Mouse (Mus musculus): ENCODE data around the gene Trex2. TPM values are rescaled to one million over a fixed set of nuclear protein-coding genes. Genes with fewer than 3 reads are reported as not detected.
A peak's percentile ranks its signal among the peaks of the same experiment; 100 is the strongest.

Trex2 gene
- polyA plus RNA-seq, 1 experiment from 2014 or later = 12.5 TPM

- Histone ChIP-seq H3K27ac (no peak overlapping the region), H3K27me3 (no peaks in the 10 kb centered on the region; the same call in 1 of the 2 replicates), H3K36me3 (no peaks in the 10 kb centered on the region), H3K4me2 (no peak overlapping the region), H3K9me3 (no peaks in the 10 kb centered on the region), H3K4me3 (no peak overlapping the region), H3K4me1 (peaks cover 48% of the 10 kb centered on the region), H3K9ac (no peak overlapping the region)
- ATAC-seq (ENCODE audit: insufficient number of reproducible peaks, low FRiP score, low TSS enrichment, low read depth) = no peak
- WGBS = 86% methylated on average over 3 of the region's 3 CpGs
Measured at GRCm38 (mm10) chrX:73471764-73472163, 36.6 kb upstream of the Trex2 start.

DNA sequence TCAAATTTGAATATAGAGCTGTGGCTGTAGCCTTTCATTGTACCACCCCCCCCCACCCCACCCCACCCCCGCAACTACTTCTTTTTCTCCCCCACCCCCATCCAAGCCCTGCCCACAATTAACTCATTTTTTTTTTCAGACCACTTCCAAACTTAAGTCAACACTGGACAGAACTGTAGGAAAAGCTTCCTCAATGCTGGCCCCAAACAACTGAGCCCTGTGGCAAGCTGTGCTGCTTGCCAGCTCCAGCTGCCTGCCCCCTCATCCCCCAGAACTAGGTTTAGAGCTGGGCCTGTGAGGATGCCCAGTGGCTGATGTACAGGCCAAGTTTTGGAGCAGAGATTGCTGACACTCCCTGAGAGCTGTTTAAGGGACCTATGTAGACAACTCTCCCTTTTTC lies 33.6 kb upstream of the Trex2 start:
- Histone ChIP-seq H3K27me3 (no peaks in the 10 kb centered on the region; the same call in 1 of the 2 replicates), H3K9ac (no peak overlapping the region), H3K4me3 (no peak overlapping the region), H3K4me1 (peaks cover 37% of the 10 kb centered on the region), H3K27ac (peak overlapping the region; percentile 92), H3K4me2 (no peak overlapping the region), H3K9me3 (no peaks in the 10 kb centered on the region), H3K36me3 (no peaks in the 10 kb centered on the region)
- WGBS = 63% methylated on average over 1 of the region's 1 CpGs
- no peak for ATAC-seq (ENCODE audit: insufficient number of reproducible peaks, low FRiP score, low TSS enrichment, low read depth)

- no peak overlapping the region for H3K9ac ChIP-seq
- no peak overlapping the region for H3K4me3 ChIP-seq
- no peak overlapping the region for H3K4me2 ChIP-seq
- H3K4me1 ChIP-seq = peaks cover 37% of the 10 kb centered on the region
- ATAC-seq (ENCODE audit: insufficient number of reproducible peaks, low FRiP score, low TSS enrichment, low read depth) = no peak
- H3K27ac ChIP-seq = peak overlapping the region; percentile 92
- WGBS = 49% methylated on average over 2 of the region's 3 CpGs
- H3K36me3 ChIP-seq = no peaks in the 10 kb centered on the region
- no peaks in the 10 kb centered on the region; the same call in 1 of the 2 replicates for H3K27me3 ChIP-seq
- no peaks in the 10 kb centered on the region for H3K9me3 ChIP-seq
Measured at GRCm38 (mm10) chrX:73468330-73468729, 33.2 kb upstream of the Trex2 start.

DNA sequence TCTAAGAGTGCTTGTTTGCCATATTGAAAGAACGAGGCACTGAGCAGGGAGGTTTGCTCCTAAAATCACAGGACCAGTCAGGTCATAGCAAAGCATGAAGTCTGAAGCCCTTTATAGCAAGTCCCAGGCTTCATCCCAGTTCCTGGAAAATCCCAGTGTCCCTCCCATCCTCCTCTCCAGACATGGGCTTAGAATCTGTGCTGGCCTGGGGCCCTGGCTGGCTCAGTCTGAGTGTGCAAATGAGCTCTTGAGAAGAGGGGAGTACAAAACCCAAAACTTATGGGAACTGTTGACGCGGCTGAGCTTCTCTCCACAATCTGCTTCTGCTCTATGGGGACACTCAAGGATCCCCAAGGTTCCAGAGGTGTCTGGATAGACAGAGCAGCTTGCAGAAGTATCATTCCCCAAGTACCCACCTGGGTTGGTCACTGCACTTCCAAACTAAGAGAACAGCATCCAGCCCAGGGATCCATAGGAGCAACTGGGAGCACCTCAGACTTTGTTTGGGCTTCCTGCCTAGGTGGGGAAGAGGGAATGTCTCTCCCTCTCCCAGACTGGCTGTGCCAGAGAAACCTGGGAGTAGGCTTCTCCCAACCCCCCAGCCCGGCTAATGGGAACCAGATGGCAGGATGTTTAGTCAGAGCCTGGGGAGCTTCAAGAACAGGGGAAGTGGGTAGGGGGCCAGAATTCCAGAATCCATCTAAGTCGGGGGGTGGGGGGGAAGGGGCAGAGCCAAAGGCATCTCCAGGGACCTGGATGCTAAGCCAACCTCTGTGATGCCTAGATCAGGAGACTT lies 32.5 kb upstream of the Trex2 start:
- Histone ChIP-seq H3K4me3 (no peak overlapping the region), H3K9me3 (no peaks in the 10 kb centered on the region), H3K27ac (peak overlapping the region; percentile 92), H3K4me1 (peaks cover 37% of the 10 kb centered on the region), H3K9ac (no peak overlapping the region), H3K4me2 (peak overlapping the region; percentile 5; the same call in 1 of the 2 replicates), H3K27me3 (no peaks in the 10 kb centered on the region; the same call in 1 of the 2 replicates), H3K36me3 (no peaks in the 10 kb centered on the region)
- ATAC-seq (ENCODE audit: insufficient number of reproducible peaks, low FRiP score, low TSS enrichment, low read depth) = peak; percentile 71
- WGBS = 49% methylated on average over 5 of the region's 5 CpGs

DNA sequence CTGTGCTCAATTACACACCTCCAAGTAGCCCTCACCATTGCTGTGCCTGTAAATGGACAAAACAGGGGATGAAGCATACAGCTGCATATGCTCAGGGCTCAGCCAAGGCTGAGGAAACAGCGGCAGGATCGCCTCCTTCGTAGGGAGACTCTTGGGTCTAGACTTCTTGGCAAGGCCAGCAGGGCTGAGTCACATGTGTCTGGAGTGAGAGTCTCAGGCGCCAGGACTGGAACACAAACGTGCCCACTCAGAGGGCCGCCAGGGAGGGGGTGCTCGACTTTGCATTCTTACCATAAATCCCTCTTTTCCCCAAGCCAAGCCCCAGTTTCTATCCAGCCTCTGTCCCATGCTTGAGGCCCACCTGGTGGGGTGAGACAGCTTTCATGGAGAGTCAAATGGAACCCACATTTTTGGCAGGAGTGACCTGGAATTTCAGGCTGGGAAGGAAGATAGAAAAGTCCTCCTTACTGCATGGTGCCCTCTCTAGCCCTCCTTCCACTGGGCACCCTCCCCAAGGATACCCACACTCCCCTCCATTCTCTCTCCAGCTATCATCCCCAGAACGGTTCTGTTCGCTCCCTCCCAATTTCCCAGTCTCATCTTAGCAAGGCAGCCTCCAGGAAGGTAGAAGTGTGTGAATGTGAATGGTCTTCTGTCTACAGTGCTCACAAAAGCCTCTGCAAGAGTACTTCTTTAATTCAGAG lies 30.5 kb upstream of the Trex2 start:
- Histone ChIP-seq H3K27me3 (no peaks in the 10 kb centered on the region; the same call in 1 of the 2 replicates), H3K4me1 (peaks cover 37% of the 10 kb centered on the region), H3K4me3 (no peak overlapping the region), H3K9ac (no peak overlapping the region), H3K4me2 (no peak overlapping the region), H3K9me3 (no peaks in the 10 kb centered on the region), H3K36me3 (no peaks in the 10 kb centered on the region), H3K27ac (peak overlapping the region; percentile 92)
- ATAC-seq (ENCODE audit: insufficient number of reproducible peaks, low FRiP score, low TSS enrichment, low read depth) = peak; percentile 86
- 41% methylated on average over 9 of the region's 9 CpGs for WGBS

GRCm38 (mm10) chrX:73460792-73461191 lies 25.6 kb upstream of the Trex2 start:
- H3K27me3 ChIP-seq = no peaks in the 10 kb centered on the region
- no peaks in the 10 kb centered on the region for H3K9me3 ChIP-seq
- peak overlapping the region; percentile 27; the same call in 1 of the 2 replicates for H3K27ac ChIP-seq
- WGBS = 56% methylated on average over 4 of the region's 4 CpGs
- no peak overlapping the region for H3K9ac ChIP-seq
- no peak overlapping the region for H3K4me2 ChIP-seq
- no peak overlapping the region for H3K4me3 ChIP-seq
- ATAC-seq (ENCODE audit: insufficient number of reproducible peaks, low FRiP score, low TSS enrichment, low read depth) = no peak
- no peaks in the 10 kb centered on the region for H3K36me3 ChIP-seq
- peaks cover 18% of the 10 kb centered on the region for H3K4me1 ChIP-seq

- ATAC-seq (ENCODE audit: insufficient number of reproducible peaks, low FRiP score, low TSS enrichment, low read depth) = peak; percentile 100
- H3K9me3 ChIP-seq = no peaks in the 10 kb centered on the region
- H3K27ac ChIP-seq = no peak within 1 kb of the TSS
Measured at GRCm38 (mm10) chrX:73458877-73459392, 23.8 kb upstream of the Trex2 start, which contains the start of gene Haus7. TSS of gene Haus7 (minus strand) at chrX:73459044.

GRCm38 (mm10) chrX:73451949-73452348 lies 16.8 kb upstream of the Trex2 start:
- H3K4me3 ChIP-seq = no peak overlapping the region
- ATAC-seq (ENCODE audit: insufficient number of reproducible peaks, low FRiP score, low TSS enrichment, low read depth) = no peak
- H3K4me2 ChIP-seq = no peak overlapping the region
- H3K36me3 ChIP-seq = 0 out of 2 replicates have a peak, but pooled peaks cover 4% of the 10 kb centered on the region
- WGBS = 19% methylated on average over 2 of the region's 2 CpGs
- H3K9ac ChIP-seq = no peak overlapping the region
- H3K27me3 ChIP-seq = 0 out of 2 replicates have a peak, but pooled peaks cover 2% of the 10 kb centered on the region
- no peaks in the 10 kb centered on the region for H3K9me3 ChIP-seq
- H3K4me1 ChIP-seq = no peaks in the 10 kb centered on the region
- no peak overlapping the region for H3K27ac ChIP-seq

More at GRCm38 (mm10) chrX:73458877-73459392, 23.8 kb upstream of the Trex2 start, which contains the start of gene Haus7:
- Histone ChIP-seq H3K4me1 (peaks cover 8% of the 10 kb centered on the region; the same call in 1 of the 2 replicates), H3K9ac (peak within 1 kb of the TSS; percentile 35; the same call in 1 of the 2 replicates), H3K4me3 (peak within 1 kb of the TSS; percentile 52), H3K27me3 (no peaks in the 10 kb centered on the region), H3K36me3 (no peaks in the 10 kb centered on the region), H3K4me2 (peak within 1 kb of the TSS; percentile 56)
- WGBS = 29% methylated on average over 26 of the region's 26 CpGs

GRCm38 (mm10) chrX:73441428-73441827 lies 6.3 kb upstream of the Trex2 start:
- Histone ChIP-seq H3K9me3 (no peaks in the 10 kb centered on the region), H3K4me2 (no peak overlapping the region), H3K27ac (no peak overlapping the region), H3K9ac (no peak overlapping the region), H3K4me3 (no peak overlapping the region), H3K36me3 (0 out of 2 replicates have a peak, but pooled peaks cover 2% of the 10 kb centered on the region), H3K27me3 (0 out of 2 replicates have a peak, but pooled peaks cover 3% of the 10 kb centered on the region), H3K4me1 (no peaks in the 10 kb centered on the region)
- WGBS = 67% methylated on average over 2 of the region's 2 CpGs
- no peak for ATAC-seq (ENCODE audit: insufficient number of reproducible peaks, low FRiP score, low TSS enrichment, low read depth)

- Histone ChIP-seq H3K9ac (no peak overlapping the region), H3K4me3 (no peak overlapping the region), H3K4me1 (no peaks in the 10 kb centered on the region), H3K27me3 (peaks cover 15% of the 10 kb centered on the region), H3K4me2 (no peak overlapping the region), H3K9me3 (no peaks in the 10 kb centered on the region), H3K36me3 (no peaks in the 10 kb centered on the region), H3K27ac (no peak overlapping the region)
- no peak for ATAC-seq (ENCODE audit: insufficient number of reproducible peaks, low FRiP score, low TSS enrichment, low read depth)
- 67% methylated on average over 5 of the region's 5 CpGs for WGBS
Measured at GRCm38 (mm10) chrX:73432850-73433249, 2.3 kb downstream of the Trex2 start.

DNA sequence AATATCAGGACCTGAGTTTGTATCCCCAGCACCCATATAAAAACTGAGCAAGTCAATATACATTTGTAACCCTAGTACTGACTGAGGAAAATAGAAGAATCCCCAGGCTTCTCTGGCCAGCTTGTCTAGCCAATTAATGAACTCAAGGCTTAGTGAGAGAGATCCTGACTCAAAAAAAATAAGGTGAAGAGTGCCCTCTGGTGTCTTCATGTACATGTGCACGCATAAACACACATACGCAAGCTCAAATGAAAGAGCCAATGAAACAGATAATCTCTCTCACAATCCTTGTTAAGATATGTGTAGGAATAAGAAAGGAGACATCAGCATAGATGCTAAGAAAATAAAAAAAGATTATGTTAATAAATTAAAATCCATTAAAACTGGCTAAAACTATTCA lies 5.1 kb downstream of the Trex2 start:
- Histone ChIP-seq H3K27me3 (peaks cover 12% of the 10 kb centered on the region), H3K36me3 (no peaks in the 10 kb centered on the region), H3K27ac (no peak overlapping the region), H3K4me1 (no peaks in the 10 kb centered on the region), H3K9me3 (no peaks in the 10 kb centered on the region), H3K4me3 (no peak overlapping the region), H3K9ac (no peak overlapping the region), H3K4me2 (no peak overlapping the region)
- ATAC-seq (ENCODE audit: insufficient number of reproducible peaks, low FRiP score, low TSS enrichment, low read depth) = no peak
- 90% methylated on average over 2 of the region's 2 CpGs for WGBS
